Mouse (Mus musculus) midbrain, embryonic 13.5 days (tissue): Measurements from ENCODE around the gene Hist1h1b. TPM values are rescaled to one million over a fixed set of nuclear protein-coding genes. Genes with fewer than 3 reads are reported as not detected.
"Not testable (repeated sequence)": the region's sequence is repeated elsewhere in the genome, so short reads cannot be mapped to it uniquely, and the experiment has no call there.

Source experiments
- ATAC-seq: fragments of 200-750 bp; cut with Nextera tagmentation; 2 replicates; pipeline ENCODE4 v1.8.0; 2017; ENCODE audit warnings: mild to moderate bottlenecking, moderate TSS enrichment, moderate library complexity
- H3K27ac ChIP-seq: fragments of 300-500 bp; sonication (generic); 2 replicates; pipeline ENCODE4 v1.5.1; 2015; ENCODE audit warnings: inconsistent platforms, mild to moderate bottlenecking, moderate library complexity
- H3K27me3 ChIP-seq: fragments of 300-500 bp; sonication (generic); 2 replicates; pipeline ENCODE4 v1.6.1; 2015; ENCODE audit warnings: mild to moderate bottlenecking, inconsistent platforms
- H3K36me3 ChIP-seq: fragments of 300-500 bp; sonication (generic); 2 replicates; pipeline ENCODE4 v1.6.1; 2015; ENCODE audit warnings: mild to moderate bottlenecking, inconsistent platforms
- H3K4me1 ChIP-seq: fragments of 300-500 bp; sonication (generic); replicated peaks from 2 replicates; pipeline ENCODE4 v1.6.1; 2015; ENCODE audit warnings: inconsistent platforms
- H3K4me2 ChIP-seq: fragments of 300-500 bp; sonication (generic); replicated peaks from 2 replicates; pipeline ENCODE4 v1.6.1; 2015; ENCODE audit warnings: moderate library complexity, mild to moderate bottlenecking, inconsistent platforms
- H3K4me3 ChIP-seq: fragments of 300-500 bp; sonication (generic); replicated peaks from 2 replicates; pipeline ENCODE4 v1.5.1; 2015; ENCODE audit warnings: mild to moderate bottlenecking, inconsistent platforms
- H3K9ac ChIP-seq: fragments of 300-500 bp; sonication (generic); replicated peaks from 2 replicates; pipeline ENCODE4 v1.6.1; 2015; ENCODE audit warnings: mild to moderate bottlenecking, inconsistent platforms
- H3K9me3 ChIP-seq: fragments of 300-500 bp; sonication (generic); 2 replicates; pipeline ENCODE4 v1.6.1; 2016; ENCODE audit warnings: mild to moderate bottlenecking, inconsistent platforms
- WGBS: fragments of 180-500 bp; shearing (Covaris S2); methylation state at CpG from one replicate; pipeline ENCODE4 v1.1.7; 2015; 5-methylcytosine and 5-hydroxymethylcytosine counted together
- polyA plus RNA-seq: library from polyadenylated mRNA; unstranded; fragments of >200 nt; fragmentation: Nextera tagmentation; extraction: Ambion mirVana; gene quantifications from 2 replicates; pipeline ENCODE4 v1.2.1, GENCODE M21; 2015

Hist1h1b gene
- polyA plus RNA-seq, 1 experiment from 2014 or later, result 15.6 TPM

GRCm38 (mm10) chr13:21778814-21779766 lies 1.3 kb downstream of the Hist1h1b start:
- peak overlapping the region; percentile 83 for H3K9ac ChIP-seq
- ATAC-seq, result peak; percentile 93
- H3K27me3 ChIP-seq, result no peaks in the 10 kb centered on the region
- peak overlapping the region; percentile 53 for H3K4me3 ChIP-seq
- peak overlapping the region; percentile 88 for H3K27ac ChIP-seq
- H3K4me1 ChIP-seq, result peaks cover 34% of the 10 kb centered on the region
- 5% methylated on average over 33 of the region's 33 CpGs for WGBS
- H3K36me3 ChIP-seq, result no peaks in the 10 kb centered on the region
- peak overlapping the region; percentile 95 for H3K4me2 ChIP-seq
- no peaks in the 10 kb centered on the region for H3K9me3 ChIP-seq

GRCm38 (mm10) chr13:21755707-21756106 lies 24.7 kb downstream of the Hist1h1b start:
- Histone ChIP-seq H3K4me1 (peaks cover 23% of the 10 kb centered on the region), H3K9me3 (no peaks in the 10 kb centered on the region), H3K36me3 (no peaks in the 10 kb centered on the region), H3K27ac (no peak overlapping the region), H3K27me3 (no peaks in the 10 kb centered on the region), H3K9ac (no peak overlapping the region), H3K4me3 (no peak overlapping the region), H3K4me2 (no peak overlapping the region)
- 69% methylated on average over 1 of the region's 1 CpGs for WGBS
- ATAC-seq, result no peak

- Histone ChIP-seq H3K9ac (peak overlapping the region; percentile 66), H3K4me2 (peak overlapping the region; percentile 76), H3K4me3 (peak overlapping the region; percentile 43), H3K27ac (peak overlapping the region; percentile 95), H3K4me1 (peaks cover 26% of the 10 kb centered on the region)
- peak; percentile 0; the same call in 1 of the 2 replicates for ATAC-seq
- WGBS, result under 1% methylated on average over 18 of the region's 26 CpGs
- not testable (repeated sequence) for H3K36me3 ChIP-seq, H3K9me3 ChIP-seq, H3K27me3 ChIP-seq
Observed at GRCm38 (mm10) chr13:21754294-21755001, 26.0 kb downstream of the Hist1h1b start.

- peak; percentile 96 for ATAC-seq
Observed at GRCm38 (mm10) chr13:21753524-21754285, 26.7 kb downstream of the Hist1h1b start, which contains the start of the genes Hist1h2ak and Hist1h2bn. Gene Hist1h2ak, minus strand, starts transcription at chr13:21753827. Gene Hist1h2bn, plus strand, starts transcription at chr13:21754123.

GRCm38 (mm10) chr13:21753051-21753523 lies 27.3 kb downstream of the Hist1h1b start:
- Histone ChIP-seq H3K4me3 (peak overlapping the region; percentile 43), H3K9me3 (no peaks in the 10 kb centered on the region), H3K4me1 (peaks cover 37% of the 10 kb centered on the region), H3K9ac (peak overlapping the region; percentile 68), H3K27ac (peak overlapping the region; percentile 95), H3K36me3 (no peaks in the 10 kb centered on the region), H3K27me3 (no peaks in the 10 kb centered on the region), H3K4me2 (peak overlapping the region; percentile 76)
- no peak for ATAC-seq
- WGBS, result 2% methylated on average over 10 of the region's 10 CpGs

More at GRCm38 (mm10) chr13:21753524-21754285, 26.7 kb downstream of the Hist1h1b start, which contains the start of the genes Hist1h2ak and Hist1h2bn:
- peaks cover 33% of the 10 kb centered on the region for H3K4me1 ChIP-seq
- peak within 1 kb of the TSS; percentile 43 for H3K4me3 ChIP-seq
- not testable (repeated sequence) for H3K36me3 ChIP-seq, H3K27me3 ChIP-seq, H3K9me3 ChIP-seq
- H3K9ac ChIP-seq, result peak within 1 kb of the TSS; percentile 68
- under 1% methylated on average over 46 of the region's 50 CpGs for WGBS
- H3K4me2 ChIP-seq, result peak within 1 kb of the TSS; percentile 76
- H3K27ac ChIP-seq, result peak within 1 kb of the TSS; percentile 95

- WGBS, result 52% methylated on average over 3 of the region's 3 CpGs
- Histone ChIP-seq H3K4me3 (no peak overlapping the region), H3K4me2 (peak overlapping the region; percentile 76), H3K9me3 (no peaks in the 10 kb centered on the region), H3K4me1 (peaks cover 41% of the 10 kb centered on the region), H3K9ac (0 out of 2 replicates have a peak overlapping the region, but pooled peaks have one; percentile 28), H3K27ac (peak overlapping the region; percentile 40), H3K36me3 (no peaks in the 10 kb centered on the region), H3K27me3 (no peaks in the 10 kb centered on the region)
- no peak for ATAC-seq
Observed at GRCm38 (mm10) chr13:21752356-21752755, 28.1 kb downstream of the Hist1h1b start.

GRCm38 (mm10) chr13:21751827-21752226 lies 28.6 kb downstream of the Hist1h1b start:
- WGBS, result 77% methylated on average over 3 of the region's 3 CpGs
- Histone ChIP-seq H3K4me3 (no peak overlapping the region), H3K9ac (no peak overlapping the region), H3K27ac (peak overlapping the region; percentile 40; the same call in 1 of the 2 replicates), H3K4me2 (no peak overlapping the region), H3K27me3 (no peaks in the 10 kb centered on the region), H3K4me1 (peaks cover 45% of the 10 kb centered on the region), H3K36me3 (no peaks in the 10 kb centered on the region), H3K9me3 (no peaks in the 10 kb centered on the region)
- no peak for ATAC-seq

- Histone ChIP-seq H3K36me3 (no peaks in the 10 kb centered on the region), H3K4me3 (no peak overlapping the region), H3K4me2 (no peak overlapping the region), H3K4me1 (peaks cover 45% of the 10 kb centered on the region), H3K9me3 (no peaks in the 10 kb centered on the region), H3K9ac (no peak overlapping the region), H3K27me3 (no peaks in the 10 kb centered on the region), H3K27ac (no peak overlapping the region; the same call in 1 of the 2 replicates)
- ATAC-seq, result no peak
Observed at GRCm38 (mm10) chr13:21751417-21751816, 29.0 kb downstream of the Hist1h1b start.

- peak within 1 kb of the TSS; percentile 81 for H3K4me2 ChIP-seq
- peak within 1 kb of the TSS; percentile 91 for H3K27ac ChIP-seq
- under 1% methylated on average over 41 of the region's 56 CpGs for WGBS
- H3K4me1 ChIP-seq, result peaks cover 41% of the 10 kb centered on the region
- H3K4me3 ChIP-seq, result peak within 1 kb of the TSS; percentile 61
- H3K27me3 ChIP-seq, H3K9me3 ChIP-seq, H3K36me3 ChIP-seq: not testable (repeated sequence)
- peak within 1 kb of the TSS; percentile 79 for H3K9ac ChIP-seq
- peak; percentile 85 for ATAC-seq
Observed at GRCm38 (mm10) chr13:21750159-21751017, 30.0 kb downstream of the Hist1h1b start, which contains the start of gene Hist1h4k. Gene Hist1h4k, minus strand, starts transcription at chr13:21750505.

- H3K4me3 ChIP-seq, result peak overlapping the region; percentile 61
Observed at GRCm38 (mm10) chr13:21749387-21750158, 30.9 kb downstream of the Hist1h1b start.

More at GRCm38 (mm10) chr13:21749387-21750158, 30.9 kb downstream of the Hist1h1b start:
- Histone ChIP-seq H3K36me3 (no peaks in the 10 kb centered on the region), H3K4me1 (peaks cover 37% of the 10 kb centered on the region), H3K4me2 (peak overlapping the region; percentile 81), H3K9ac (peak overlapping the region; percentile 79), H3K27me3 (no peaks in the 10 kb centered on the region), H3K9me3 (no peaks in the 10 kb centered on the region), H3K27ac (peak overlapping the region; percentile 91)
- no peak for ATAC-seq
- 5% methylated on average over 5 of the region's 5 CpGs for WGBS
